Mouse (Mus musculus): Measurements from ENCODE around the gene Sgce. TPM values are rescaled to one million over a fixed set of nuclear protein-coding genes. Genes with fewer than 3 reads are reported as not detected.

Gene Sgce
- polyA plus RNA-seq, 1 experiment from 2014 or later = 62.5 TPM

GRCm38 (mm10) chr6:4747677-4748505 is 884 bp upstream of the Sgce start:
- 54% methylated on average over 71 of the region's 71 CpGs for WGBS
- ATAC-seq (ENCODE audit: low FRiP score) = 0 out of 2 replicates have a peak, but pooled peaks have one; percentile 14
- no peaks in the 10 kb centered on the region for H3K36me3 ChIP-seq (ENCODE audit: control insufficient read depth, insufficient read depth, low read length)

GRCm38 (mm10) chr6:4746036-4746695 is 841 bp downstream of the Sgce start:
- Histone ChIP-seq H3K4me3 (ENCODE audit: low read depth, low read length) (peak overlapping the region; percentile 47), H3K4me1 (ENCODE audit: control insufficient read depth, insufficient read depth, low read length) (peaks cover 3% of the 10 kb centered on the region; the same call in 1 of the 2 replicates), H3K4me2 (peak overlapping the region; percentile 51), H3K27ac (ENCODE audit: low read depth, low read length) (peak overlapping the region; percentile 73), H3K27me3 (ENCODE audit: control insufficient read depth, insufficient read depth, low read length) (no peaks in the 10 kb centered on the region), H3K36me3 (ENCODE audit: control insufficient read depth, insufficient read depth, low read length) (no peaks in the 10 kb centered on the region), H3K9ac (ENCODE audit: low read length) (peak overlapping the region; percentile 82), H3K9me3 (ENCODE audit: control insufficient read depth, low read length) (peaks cover 5% of the 10 kb centered on the region; the same call in 1 of the 2 replicates)
- WGBS = 51% methylated on average over 22 of the region's 22 CpGs
- peak; percentile 93 for DNase-seq (ENCODE audit: low spot score, missing footprints)
- ATAC-seq (ENCODE audit: low FRiP score) = no peak

More at GRCm38 (mm10) chr6:4747677-4748505, 884 bp upstream of the Sgce start:
- peak overlapping the region; percentile 47 for H3K4me3 ChIP-seq (ENCODE audit: low read depth, low read length)
- H3K9ac ChIP-seq (ENCODE audit: low read length) = peak overlapping the region; percentile 49; the same call in 1 of the 2 replicates
- H3K27ac ChIP-seq (ENCODE audit: low read depth, low read length) = no peak overlapping the region
- H3K4me2 ChIP-seq = peak overlapping the region; percentile 60
- no peaks in the 10 kb centered on the region for H3K27me3 ChIP-seq (ENCODE audit: control insufficient read depth, insufficient read depth, low read length)
- peak; percentile 93 for DNase-seq (ENCODE audit: low spot score, missing footprints)
- H3K9me3 ChIP-seq (ENCODE audit: control insufficient read depth, low read length) = peaks cover 5% of the 10 kb centered on the region; the same call in 1 of the 2 replicates
- no peaks in the 10 kb centered on the region for H3K4me1 ChIP-seq (ENCODE audit: control insufficient read depth, insufficient read depth, low read length)

- Histone ChIP-seq H3K36me3 (ENCODE audit: control insufficient read depth, insufficient read depth, low read length) (no peaks in the 10 kb centered on the region), H3K27ac (ENCODE audit: low read depth, low read length) (no peak overlapping the region), H3K4me2 (no peak overlapping the region), H3K4me3 (ENCODE audit: low read depth, low read length) (no peak overlapping the region), H3K27me3 (ENCODE audit: control insufficient read depth, insufficient read depth, low read length) (no peaks in the 10 kb centered on the region), H3K9me3 (ENCODE audit: control insufficient read depth, low read length) (no peaks in the 10 kb centered on the region), H3K9ac (ENCODE audit: low read length) (no peak overlapping the region), H3K4me1 (ENCODE audit: control insufficient read depth, insufficient read depth, low read length) (peaks cover 37% of the 10 kb centered on the region)
- DNase-seq (ENCODE audit: low spot score, missing footprints) = peak; percentile 87
- 28% methylated on average over 6 of the region's 6 CpGs for WGBS
- no peak for ATAC-seq (ENCODE audit: low FRiP score)
Observed at GRCm38 (mm10) chr6:4740511-4740910, 6.5 kb downstream of the Sgce start.

DNA sequence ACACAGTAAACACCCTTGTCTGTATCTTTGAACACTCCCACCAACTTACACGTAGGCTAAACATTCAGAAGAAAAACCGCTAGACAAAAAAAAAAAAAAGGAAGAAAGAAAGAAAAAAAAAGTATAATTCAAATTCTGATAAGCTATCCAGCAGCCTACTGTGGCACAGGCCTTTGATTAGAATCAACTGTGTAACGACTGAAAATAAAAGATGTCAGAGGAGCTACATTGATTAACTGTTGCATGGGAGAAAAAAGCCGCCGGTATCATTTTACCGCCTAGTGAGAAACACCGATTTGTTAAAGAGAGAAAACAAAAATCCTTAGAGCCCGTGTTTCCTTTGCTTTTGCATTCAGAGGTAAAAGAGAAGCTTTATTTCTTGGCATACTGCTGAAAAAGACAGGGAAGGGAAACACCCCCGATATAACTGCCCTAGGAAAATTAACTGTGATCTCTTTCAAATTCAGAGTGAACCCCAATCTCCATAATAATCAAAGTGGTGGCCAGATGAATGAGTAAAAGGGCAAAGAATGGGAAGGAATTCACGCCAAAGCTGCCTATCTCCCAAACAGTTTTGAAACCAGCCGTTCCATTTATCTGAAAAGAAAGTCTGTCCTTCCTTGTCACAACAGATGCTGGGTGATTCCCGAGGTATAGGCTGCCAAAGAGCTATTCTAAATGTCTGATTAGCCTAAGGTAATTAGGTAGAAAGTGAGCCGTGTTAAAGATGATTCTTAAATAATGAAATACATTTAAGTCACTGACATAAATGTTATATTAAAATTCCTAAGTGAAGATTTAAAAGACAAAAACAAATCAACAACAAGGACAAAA is 7.3 kb downstream of the Sgce start:
- peaks cover 37% of the 10 kb centered on the region for H3K4me1 ChIP-seq (ENCODE audit: control insufficient read depth, insufficient read depth, low read length)
- WGBS = 5% methylated on average over 13 of the region's 13 CpGs
- no peaks in the 10 kb centered on the region for H3K9me3 ChIP-seq (ENCODE audit: control insufficient read depth, low read length)
- no peaks in the 10 kb centered on the region for H3K36me3 ChIP-seq (ENCODE audit: control insufficient read depth, insufficient read depth, low read length)
- DNase-seq (ENCODE audit: low spot score, missing footprints) (peak; percentile 88), ATAC-seq (ENCODE audit: low FRiP score) (peak; percentile 45; the same call in 1 of the 2 replicates)
- H3K4me2 ChIP-seq = peak overlapping the region; percentile 36; the same call in 1 of the 2 replicates
- H3K4me3 ChIP-seq (ENCODE audit: low read depth, low read length) = no peak overlapping the region
- H3K9ac ChIP-seq (ENCODE audit: low read length) = peak overlapping the region; percentile 31; the same call in 1 of the 2 replicates
- H3K27ac ChIP-seq (ENCODE audit: low read depth, low read length) = no peak overlapping the region
- H3K27me3 ChIP-seq (ENCODE audit: control insufficient read depth, insufficient read depth, low read length) = no peaks in the 10 kb centered on the region

DNA sequence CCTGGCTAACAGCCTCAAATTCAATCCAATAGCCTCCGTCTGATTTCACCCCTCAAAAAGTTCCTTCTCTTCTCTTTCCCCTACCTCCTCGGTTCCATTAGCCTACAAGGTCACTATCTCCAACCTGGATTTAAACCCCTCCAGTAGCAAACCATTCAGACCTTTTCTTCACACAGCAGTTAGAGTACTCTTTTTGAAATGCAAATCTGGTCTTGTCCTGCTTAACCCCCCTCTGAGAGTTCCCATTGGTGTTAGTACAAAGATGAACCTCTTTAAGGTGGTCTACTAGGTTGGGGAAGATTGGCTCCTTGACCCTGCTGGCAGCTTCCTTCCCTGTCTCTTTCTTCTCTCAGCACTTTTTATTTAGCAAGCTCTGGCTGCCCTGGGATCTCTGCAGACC is 8.3 kb downstream of the Sgce start:
- Histone ChIP-seq H3K36me3 (ENCODE audit: control insufficient read depth, insufficient read depth, low read length) (no peaks in the 10 kb centered on the region), H3K4me3 (ENCODE audit: low read depth, low read length) (no peak overlapping the region)

GRCm38 (mm10) chr6:4738034-4738629 is 8.9 kb downstream of the Sgce start:
- H3K4me3 ChIP-seq (ENCODE audit: low read depth, low read length) = no peak overlapping the region
- ATAC-seq (ENCODE audit: low FRiP score) (peak; percentile 60), DNase-seq (ENCODE audit: low spot score, missing footprints) (peak; percentile 92)
- H3K4me1 ChIP-seq (ENCODE audit: control insufficient read depth, insufficient read depth, low read length) = peaks cover 37% of the 10 kb centered on the region
- H3K4me2 ChIP-seq = no peak overlapping the region; the same call in 1 of the 2 replicates
- H3K36me3 ChIP-seq (ENCODE audit: control insufficient read depth, insufficient read depth, low read length) = no peaks in the 10 kb centered on the region
- H3K27me3 ChIP-seq (ENCODE audit: control insufficient read depth, insufficient read depth, low read length) = no peaks in the 10 kb centered on the region
- H3K27ac ChIP-seq (ENCODE audit: low read depth, low read length) = no peak overlapping the region
- no peak overlapping the region for H3K9ac ChIP-seq (ENCODE audit: low read length)
- H3K9me3 ChIP-seq (ENCODE audit: control insufficient read depth, low read length) = no peaks in the 10 kb centered on the region
- 24% methylated on average over 11 of the region's 11 CpGs for WGBS

More for the DNA sequence above, 8.3 kb downstream of the Sgce start:
- WGBS = 8% methylated on average over 2 of the region's 2 CpGs
- H3K4me1 ChIP-seq (ENCODE audit: control insufficient read depth, insufficient read depth, low read length) = peaks cover 37% of the 10 kb centered on the region
- no peak for DNase-seq (ENCODE audit: low spot score, missing footprints)
- no peak overlapping the region for H3K27ac ChIP-seq (ENCODE audit: low read depth, low read length)
- peak; percentile 14; the same call in 1 of the 2 replicates for ATAC-seq (ENCODE audit: low FRiP score)
- H3K9ac ChIP-seq (ENCODE audit: low read length) = no peak overlapping the region
- H3K9me3 ChIP-seq (ENCODE audit: control insufficient read depth, low read length) = no peaks in the 10 kb centered on the region
- no peak overlapping the region for H3K4me2 ChIP-seq
- no peaks in the 10 kb centered on the region for H3K27me3 ChIP-seq (ENCODE audit: control insufficient read depth, insufficient read depth, low read length)

GRCm38 (mm10) chr6:4736372-4736771 is 10.6 kb downstream of the Sgce start:
- H3K4me2 ChIP-seq = no peak overlapping the region
- H3K9ac ChIP-seq (ENCODE audit: low read length) = no peak overlapping the region
- peaks cover 34% of the 10 kb centered on the region for H3K4me1 ChIP-seq (ENCODE audit: control insufficient read depth, insufficient read depth, low read length)
- H3K36me3 ChIP-seq (ENCODE audit: control insufficient read depth, insufficient read depth, low read length) = no peaks in the 10 kb centered on the region
- no peak overlapping the region for H3K4me3 ChIP-seq (ENCODE audit: low read depth, low read length)
- no peak overlapping the region for H3K27ac ChIP-seq (ENCODE audit: low read depth, low read length)
- ATAC-seq (ENCODE audit: low FRiP score) (no peak), DNase-seq (ENCODE audit: low spot score, missing footprints) (no peak)
- no peaks in the 10 kb centered on the region for H3K9me3 ChIP-seq (ENCODE audit: control insufficient read depth, low read length)
- 85% methylated on average over 9 of the region's 9 CpGs for WGBS
- H3K27me3 ChIP-seq (ENCODE audit: control insufficient read depth, insufficient read depth, low read length) = no peaks in the 10 kb centered on the region

- H3K9ac ChIP-seq (ENCODE audit: low read length) = no peak overlapping the region
- WGBS = 77% methylated on average over 8 of the region's 8 CpGs
Observed at GRCm38 (mm10) chr6:4733208-4733607, 13.8 kb downstream of the Sgce start.

More at GRCm38 (mm10) chr6:4733208-4733607, 13.8 kb downstream of the Sgce start:
- H3K27ac ChIP-seq (ENCODE audit: low read depth, low read length) = no peak overlapping the region
- peaks cover 10% of the 10 kb centered on the region for H3K4me1 ChIP-seq (ENCODE audit: control insufficient read depth, insufficient read depth, low read length)
- no peaks in the 10 kb centered on the region for H3K36me3 ChIP-seq (ENCODE audit: control insufficient read depth, insufficient read depth, low read length)
- DNase-seq (ENCODE audit: low spot score, missing footprints) (no peak), ATAC-seq (ENCODE audit: low FRiP score) (no peak)
- H3K9me3 ChIP-seq (ENCODE audit: control insufficient read depth, low read length) = no peaks in the 10 kb centered on the region
- H3K27me3 ChIP-seq (ENCODE audit: control insufficient read depth, insufficient read depth, low read length) = no peaks in the 10 kb centered on the region
- H3K4me2 ChIP-seq = no peak overlapping the region
- H3K4me3 ChIP-seq (ENCODE audit: low read depth, low read length) = no peak overlapping the region

All from midbrain, embryonic 11.5 days (tissue).